Mouse (Mus musculus) CH12.LX (cell line): ENCODE data around the gene Eif4h.

ENCODE experiments used
- CHD1 ChIP-seq: IDR thresholded peaks from 2 replicates; pipeline ENCODE4 v1.6.1; 2012; ENCODE audit warnings: low read depth, low read length, improper control_type of control experiment, inconsistent platforms
- CTCF ChIP-seq, 2 experiments: IDR thresholded peaks in 1 of 2; conservative IDR thresholded peaks in 1 of 2; 2 replicates each; pipeline ENCODE4 v1.5.1; 2011 to 2012; ENCODE audit warnings: low read depth in 2 of 2, low read length in 2 of 2, improper control_type of control experiment in 1 of 2, inconsistent platforms in 1 of 2, mild to moderate bottlenecking in 1 of 2, moderate library complexity in 1 of 2
- EP300 ChIP-seq: IDR thresholded peaks from 2 replicates; pipeline ENCODE4 v1.6.1; 2011; ENCODE audit warnings: low read length, improper control_type of control experiment
- MAX ChIP-seq: IDR thresholded peaks from 2 replicates; pipeline ENCODE4 v1.6.1; 2011; ENCODE audit warnings: low read length, improper control_type of control experiment
- NELFE ChIP-seq: IDR thresholded peaks from 2 replicates; pipeline ENCODE4 v1.6.1; 2011; ENCODE audit warnings: low read depth, low read length, improper control_type of control experiment
- PAX5 ChIP-seq: IDR thresholded peaks from 2 replicates; pipeline ENCODE4 v1.6.1; 2012; ENCODE audit warnings: low read length, inconsistent platforms, mixed read lengths
- POLR2A ChIP-seq: IDR thresholded peaks from 2 replicates; pipeline ENCODE4 v1.6.1; 2011; ENCODE audit warnings: low read depth, mild to moderate bottlenecking, improper control_type of control experiment, low read length
- SIN3A ChIP-seq: IDR thresholded peaks from 2 replicates; pipeline ENCODE4 v1.6.1; 2012; ENCODE audit warnings: low read length, improper control_type of control experiment, inconsistent platforms
- TBP ChIP-seq: conservative IDR thresholded peaks from 2 replicates; pipeline ENCODE4 v1.6.1; 2011; ENCODE audit warnings: low read depth, low read length, improper control_type of control experiment
- UBTF ChIP-seq: IDR thresholded peaks from 2 replicates; pipeline ENCODE4 v1.6.1; 2012; ENCODE audit warnings: low read depth, mild to moderate bottlenecking, inconsistent platforms, low read length, improper control_type of control experiment, moderate library complexity
- USF1 ChIP-seq: IDR thresholded peaks from 2 replicates; pipeline ENCODE4 v1.6.1; 2014; ENCODE audit warnings: low read depth, mild to moderate bottlenecking, inconsistent platforms, low read length, improper control_type of control experiment
- ZC3H11A ChIP-seq: IDR thresholded peaks from 2 replicates; pipeline ENCODE4 v1.6.1; 2012; ENCODE audit warnings: low read depth, mild to moderate bottlenecking, inconsistent platforms, low read length, improper control_type of control experiment
- ZNF384 ChIP-seq: IDR thresholded peaks from 2 replicates; pipeline ENCODE4 v1.6.1; 2012; ENCODE audit warnings: low read depth, low read length, improper control_type of control experiment, inconsistent platforms

DNA sequence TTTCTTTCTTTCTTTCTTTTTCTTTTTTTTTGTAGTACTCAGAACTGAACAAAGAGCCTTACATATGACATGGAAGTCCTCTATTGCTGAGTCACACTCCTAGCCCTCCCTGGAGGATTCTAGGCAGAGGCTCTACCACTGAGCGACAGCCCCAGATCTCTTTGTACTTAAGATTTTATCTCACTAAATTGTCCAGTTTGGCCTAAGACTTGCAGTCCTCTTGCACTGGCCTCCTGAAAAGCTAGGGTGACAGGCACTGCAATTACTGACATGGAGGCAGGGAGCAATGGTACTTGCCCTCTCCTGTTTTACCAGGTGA is 32.9 kb upstream of the Eif4h start:
- TF ChIP-seq CTCF (conservative IDR thresholded peaks at IDR 0.05 in 1 of 2, IDR thresholded peaks at IDR 0.05 in 1 of 2; ENCODE audit: low read depth in 2 of 2, low read length in 2 of 2) (no peak), POLR2A (no peak), MAX (no peak), ZNF384 (no peak), UBTF (no peak), NELFE (no peak), PAX5 (no peak), ZC3H11A (no peak), USF1 (no peak), SIN3A (no peak), TBP (no peak), CHD1 (no peak), EP300 (no peak)
